Mouse (Mus musculus) heart, embryonic 11.5 days (tissue): Measurements from ENCODE around the gene Nisch. TPM values are rescaled to one million over a fixed set of nuclear protein-coding genes. Genes with fewer than 3 reads are reported as not detected.

Experiments used
- ATAC-seq: fragments of 200-750 bp; cut with Nextera tagmentation; replicated peaks from 2 replicates; pipeline ENCODE4 v1.8.0; 2017; ENCODE audit warnings: moderate library complexity; ENCODE audit not compliant: insufficient number of reproducible peaks, low FRiP score, low TSS enrichment
- H3K27ac ChIP-seq: fragments of 300-500 bp; sonication (generic); 2 replicates; pipeline ENCODE4 v1.5.1; 2014; ENCODE audit warnings: mild to moderate bottlenecking, low read depth, low read length
- H3K27me3 ChIP-seq: fragments of 300-500 bp; sonication (generic); 2 replicates; pipeline ENCODE4 v1.6.1; 2014; ENCODE audit warnings: mild to moderate bottlenecking, low read length, mixed read lengths; ENCODE audit not compliant: control insufficient read depth, insufficient read depth
- H3K36me3 ChIP-seq: fragments of 300-500 bp; sonication (generic); 2 replicates; pipeline ENCODE4 v1.6.1; 2014; ENCODE audit warnings: mild to moderate bottlenecking, low read length, moderate library complexity, mixed read lengths; ENCODE audit not compliant: control insufficient read depth, insufficient read depth
- H3K4me1 ChIP-seq: fragments of 300-500 bp; sonication (generic); 2 replicates; pipeline ENCODE4 v1.6.1; 2014; ENCODE audit warnings: low read length; ENCODE audit not compliant: control insufficient read depth, insufficient read depth
- H3K4me2 ChIP-seq: fragments of 300-500 bp; sonication (generic); 2 replicates; pipeline ENCODE4 v1.6.1; 2014; ENCODE audit warnings: mild to moderate bottlenecking, moderate library complexity
- H3K4me3 ChIP-seq: fragments of 300-500 bp; sonication (generic); 2 replicates; pipeline ENCODE4 v1.5.1; 2014; ENCODE audit warnings: low read depth, low read length
- H3K9ac ChIP-seq: fragments of 300-500 bp; sonication (generic); 2 replicates; pipeline ENCODE4 v1.6.1; 2014; ENCODE audit warnings: mild to moderate bottlenecking, low read depth, low read length, moderate library complexity
- H3K9me3 ChIP-seq: fragments of 300-500 bp; sonication (generic); replicated peaks from 2 replicates; pipeline ENCODE4 v1.6.1; 2016; ENCODE audit warnings: low read length; ENCODE audit not compliant: control insufficient read depth
- WGBS: fragments of 180-500 bp; shearing (Covaris S2); extraction: QIAGEN DNeasy Blood & Tissue Kit; methylation state at CpG from one replicate; pipeline ENCODE4 v1.1.7; 2014; ENCODE audit not compliant: insufficient replicate concordance; 5-methylcytosine and 5-hydroxymethylcytosine counted together
- polyA plus RNA-seq: library from polyadenylated mRNA; unstranded; fragments of >200 nt; fragmentation: Nextera tagmentation; extraction: Ambion mirVana; gene quantifications from 2 replicates; pipeline ENCODE4 v1.2.1, GENCODE M21; 2014

Gene Nisch
- polyA plus RNA-seq, 1 experiment from 2014 or later: 286 TPM

- Histone ChIP-seq H3K9ac (no peak overlapping the region), H3K36me3 (peaks cover 46% of the 10 kb centered on the region), H3K27ac (no peak overlapping the region), H3K4me1 (peaks cover 44% of the 10 kb centered on the region), H3K4me3 (no peak overlapping the region), H3K27me3 (no peaks in the 10 kb centered on the region), H3K4me2 (no peak overlapping the region), H3K9me3 (no peaks in the 10 kb centered on the region)
- 84% methylated on average over 3 of the region's 3 CpGs for WGBS
- no peak for ATAC-seq
Measured at GRCm38 (mm10) chr14:31200038-31200437, 16.7 kb downstream of the Nisch start.

DNA sequence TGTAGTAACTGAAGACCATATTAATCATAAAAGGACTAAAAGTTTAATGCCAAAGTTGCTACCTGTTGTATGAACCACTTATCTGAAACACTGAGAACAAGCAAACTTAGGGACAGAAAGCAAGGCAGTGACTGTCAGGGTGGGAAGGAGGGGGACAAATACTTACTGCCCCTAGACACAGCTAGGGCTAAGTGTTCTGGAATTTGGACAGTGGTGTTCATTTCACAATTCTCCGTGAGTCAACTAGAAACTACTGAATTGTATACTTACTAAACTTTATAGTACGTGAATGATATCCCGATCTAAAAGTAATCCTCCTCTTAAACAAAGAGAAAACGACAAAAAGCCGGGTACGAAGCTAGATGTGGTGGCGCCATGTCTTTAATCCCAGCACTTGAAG is 17.1 kb downstream of the Nisch start:
- H3K36me3 ChIP-seq: peaks cover 49% of the 10 kb centered on the region
- H3K9ac ChIP-seq: no peak overlapping the region
- peaks cover 43% of the 10 kb centered on the region for H3K4me1 ChIP-seq
- WGBS: 91% methylated on average over 7 of the region's 7 CpGs
- H3K4me3 ChIP-seq: no peak overlapping the region
- no peak overlapping the region for H3K27ac ChIP-seq
- H3K4me2 ChIP-seq: no peak overlapping the region
- H3K27me3 ChIP-seq: no peaks in the 10 kb centered on the region
- no peaks in the 10 kb centered on the region for H3K9me3 ChIP-seq
- no peak for ATAC-seq

DNA sequence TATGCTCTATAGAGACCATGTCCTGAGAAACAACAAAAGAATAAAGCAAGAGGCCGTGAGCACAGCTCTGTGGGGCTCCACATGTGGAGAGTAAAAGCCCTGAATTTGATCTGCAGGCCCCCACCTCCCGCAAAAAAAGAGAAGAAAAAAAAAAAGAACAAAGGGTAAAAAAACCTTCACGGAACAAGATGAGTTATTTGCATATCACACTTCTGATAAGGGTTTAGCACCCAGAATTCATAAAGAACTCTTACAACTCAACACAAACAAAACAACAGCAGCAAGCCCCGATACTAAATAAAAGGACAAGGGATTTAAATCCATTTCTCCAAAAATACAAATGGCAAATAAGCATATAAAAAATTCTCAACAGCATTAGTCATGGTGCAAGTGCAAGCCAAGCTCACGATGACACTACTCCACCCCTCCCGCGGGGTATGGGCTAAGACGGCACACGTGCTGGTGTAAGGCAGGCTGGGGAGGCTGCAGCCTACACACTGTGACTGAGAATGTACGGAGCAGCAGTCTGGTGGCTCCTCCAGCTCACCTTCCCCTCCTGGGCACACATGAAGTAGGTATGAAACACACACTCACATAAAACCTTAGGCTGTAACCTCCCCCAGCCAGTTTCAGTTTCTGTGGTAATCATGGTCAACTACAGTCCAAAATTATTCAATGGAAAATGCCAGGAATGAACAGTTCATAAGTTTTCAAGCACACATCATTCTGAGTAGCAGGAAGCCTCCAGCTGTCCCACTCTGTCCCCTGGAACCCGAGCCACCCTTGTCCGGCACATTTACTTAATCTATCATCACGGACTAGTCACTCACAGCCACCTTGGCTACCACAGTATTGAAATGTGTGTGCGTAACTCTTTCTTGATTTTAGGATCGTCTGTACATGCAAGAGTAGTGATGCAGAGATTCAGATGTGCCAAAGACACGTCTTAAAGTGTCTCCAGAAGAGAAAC is 18.9 kb downstream of the Nisch start:
- Histone ChIP-seq H3K4me1 (peaks cover 41% of the 10 kb centered on the region), H3K4me3 (no peak overlapping the region), H3K4me2 (peak overlapping the region; percentile 27; the same call in 1 of the 2 replicates), H3K9me3 (no peaks in the 10 kb centered on the region), H3K36me3 (peaks cover 35% of the 10 kb centered on the region), H3K27me3 (no peaks in the 10 kb centered on the region), H3K27ac (no peak overlapping the region), H3K9ac (0 out of 2 replicates have a peak overlapping the region, but pooled peaks have one; percentile 10)
- ATAC-seq: 0 out of 2 replicates have a peak, but pooled peaks have one; percentile 37
- WGBS: 61% methylated on average over 16 of the region's 16 CpGs

DNA sequence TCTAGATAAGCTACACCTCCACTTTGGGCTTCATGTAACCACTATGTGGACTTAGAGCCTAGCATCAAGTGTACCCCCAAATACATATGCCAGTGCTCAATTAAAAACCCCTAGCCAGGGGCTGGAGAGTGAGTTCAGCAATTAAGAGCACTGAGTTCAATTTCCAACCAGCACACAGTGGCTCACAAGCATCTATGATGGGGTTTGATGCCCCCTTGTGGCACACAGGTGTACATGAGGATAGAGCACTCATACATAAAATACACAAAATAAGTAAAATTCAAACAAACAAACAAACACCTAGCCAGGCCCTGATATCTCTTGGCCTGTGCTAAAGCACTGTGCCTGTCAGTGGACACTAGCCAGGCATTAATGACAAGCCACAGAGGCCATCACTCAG is 20.8 kb downstream of the Nisch start:
- Histone ChIP-seq H3K4me3 (no peak overlapping the region), H3K9me3 (no peaks in the 10 kb centered on the region), H3K9ac (no peak overlapping the region), H3K27ac (peak overlapping the region; percentile 89), H3K4me1 (peaks cover 51% of the 10 kb centered on the region), H3K36me3 (peaks cover 35% of the 10 kb centered on the region), H3K4me2 (no peak overlapping the region; the same call in 1 of the 2 replicates), H3K27me3 (no peaks in the 10 kb centered on the region)
- ATAC-seq: no peak

GRCm38 (mm10) chr14:31195521-31195920 is 21.2 kb downstream of the Nisch start:
- ATAC-seq: no peak; the same call in 1 of the 2 replicates
- WGBS: 85% methylated on average over 4 of the region's 4 CpGs
- Histone ChIP-seq H3K27me3 (no peaks in the 10 kb centered on the region), H3K27ac (peak overlapping the region; percentile 89), H3K36me3 (peaks cover 35% of the 10 kb centered on the region), H3K4me1 (peaks cover 51% of the 10 kb centered on the region), H3K9me3 (no peaks in the 10 kb centered on the region), H3K9ac (0 out of 2 replicates have a peak overlapping the region, but pooled peaks have one; percentile 18), H3K4me3 (no peak overlapping the region), H3K4me2 (peak overlapping the region; percentile 34; the same call in 1 of the 2 replicates)

- Histone ChIP-seq H3K9me3 (no peaks in the 10 kb centered on the region), H3K27me3 (no peaks in the 10 kb centered on the region), H3K4me1 (peaks cover 49% of the 10 kb centered on the region), H3K36me3 (peaks cover 38% of the 10 kb centered on the region), H3K27ac (peak overlapping the region; percentile 89), H3K4me3 (no peak overlapping the region), H3K4me2 (peak overlapping the region; percentile 34; the same call in 1 of the 2 replicates), H3K9ac (no peak overlapping the region)
- ATAC-seq: peak; percentile 64; the same call in 1 of the 2 replicates
- 43% methylated on average over 14 of the region's 14 CpGs for WGBS
Measured at GRCm38 (mm10) chr14:31194891-31195513, 21.7 kb downstream of the Nisch start.

GRCm38 (mm10) chr14:31194441-31194840 is 22.3 kb downstream of the Nisch start:
- H3K9ac ChIP-seq: no peak overlapping the region

GRCm38 (mm10) chr14:31193791-31194190 is 23.0 kb downstream of the Nisch start:
- no peak overlapping the region for H3K4me2 ChIP-seq
- H3K36me3 ChIP-seq: peaks cover 42% of the 10 kb centered on the region
- H3K27me3 ChIP-seq: no peaks in the 10 kb centered on the region
- H3K9ac ChIP-seq: no peak overlapping the region
- H3K9me3 ChIP-seq: no peaks in the 10 kb centered on the region
- no peak overlapping the region for H3K27ac ChIP-seq
- 86% methylated on average over 7 of the region's 7 CpGs for WGBS
- ATAC-seq: no peak
- H3K4me3 ChIP-seq: no peak overlapping the region
- H3K4me1 ChIP-seq: peaks cover 47% of the 10 kb centered on the region

More at GRCm38 (mm10) chr14:31194441-31194840, 22.3 kb downstream of the Nisch start:
- H3K27me3 ChIP-seq: no peaks in the 10 kb centered on the region
- H3K27ac ChIP-seq: peak overlapping the region; percentile 89; the same call in 1 of the 2 replicates
- no peak overlapping the region for H3K4me2 ChIP-seq
- no peak for ATAC-seq
- peaks cover 40% of the 10 kb centered on the region for H3K36me3 ChIP-seq
- H3K4me1 ChIP-seq: peaks cover 50% of the 10 kb centered on the region
- 73% methylated on average over 2 of the region's 2 CpGs for WGBS
- H3K4me3 ChIP-seq: no peak overlapping the region
- H3K9me3 ChIP-seq: no peaks in the 10 kb centered on the region
